Mouse (Mus musculus) NIH3T3 (cell line): ENCODE data around the gene Catip.

Source experiments
- DNase-seq: peaks from one replicate; pipeline ENCODE4 v3.0.0-alpha.2; 2012; ENCODE audit warnings: low read depth

Catip gene

GRCm38 (mm10) chr1:74400531-74400930 lies 38.6 kb downstream of the Catip start:
- no peak for DNase-seq

- DNase-seq, result no peak
Observed at GRCm38 (mm10) chr1:74401015-74401702, 39.3 kb downstream of the Catip start.

GRCm38 (mm10) chr1:74404206-74404605 lies 42.3 kb downstream of the Catip start:
- DNase-seq, result no peak

- no peak for DNase-seq
Observed at GRCm38 (mm10) chr1:74408589-74409504, 46.9 kb downstream of the Catip start, which contains the start of gene Vil1. TSS of gene Vil1 (plus strand) at chr1:74409376.

GRCm38 (mm10) chr1:74411753-74412325 lies 49.9 kb downstream of the Catip start:
- DNase-seq, result no peak

GRCm38 (mm10) chr1:74412711-74413110 lies 50.8 kb downstream of the Catip start:
- DNase-seq, result no peak

- peak; percentile 43 for DNase-seq
Observed at GRCm38 (mm10) chr1:74415143-74415542, 53.2 kb downstream of the Catip start.
